Mouse (Mus musculus): Measurements from ENCODE around the gene Recql5. TPM values are rescaled to one million over a fixed set of nuclear protein-coding genes. Genes with fewer than 3 reads are reported as not detected.
"Not testable (repeated sequence)": the region's sequence is repeated elsewhere in the genome, so short reads cannot be mapped to it uniquely, and the experiment has no call there.

Recql5 gene
- total RNA-seq, 1 experiment from 2014 or later = 54.2 TPM

DNA sequence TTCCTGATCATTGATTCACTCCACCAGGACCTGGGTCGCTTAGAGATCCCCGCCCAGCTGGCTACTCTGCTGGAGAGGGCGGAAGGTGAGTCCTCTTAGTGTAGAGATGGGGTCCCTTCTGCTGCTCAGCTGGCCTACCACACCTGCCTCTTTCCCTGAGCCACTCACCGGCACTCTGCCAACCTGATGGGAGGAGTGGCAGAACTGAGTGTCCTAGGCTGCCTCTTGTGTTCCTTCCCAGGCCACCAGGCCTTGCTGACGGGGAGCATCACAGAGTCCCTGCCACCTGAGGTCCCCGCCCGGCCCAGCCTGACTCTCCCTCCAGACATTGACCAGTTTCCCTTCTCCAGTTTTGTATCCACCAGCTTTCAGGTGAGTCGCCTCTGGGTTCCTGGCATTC is 55.2 kb downstream of the Recql5 start:
- ATAC-seq (ENCODE audit: extremely low read depth, insufficient number of reproducible peaks, low FRiP score, poor library complexity, severe bottlenecking) = no peak

DNA sequence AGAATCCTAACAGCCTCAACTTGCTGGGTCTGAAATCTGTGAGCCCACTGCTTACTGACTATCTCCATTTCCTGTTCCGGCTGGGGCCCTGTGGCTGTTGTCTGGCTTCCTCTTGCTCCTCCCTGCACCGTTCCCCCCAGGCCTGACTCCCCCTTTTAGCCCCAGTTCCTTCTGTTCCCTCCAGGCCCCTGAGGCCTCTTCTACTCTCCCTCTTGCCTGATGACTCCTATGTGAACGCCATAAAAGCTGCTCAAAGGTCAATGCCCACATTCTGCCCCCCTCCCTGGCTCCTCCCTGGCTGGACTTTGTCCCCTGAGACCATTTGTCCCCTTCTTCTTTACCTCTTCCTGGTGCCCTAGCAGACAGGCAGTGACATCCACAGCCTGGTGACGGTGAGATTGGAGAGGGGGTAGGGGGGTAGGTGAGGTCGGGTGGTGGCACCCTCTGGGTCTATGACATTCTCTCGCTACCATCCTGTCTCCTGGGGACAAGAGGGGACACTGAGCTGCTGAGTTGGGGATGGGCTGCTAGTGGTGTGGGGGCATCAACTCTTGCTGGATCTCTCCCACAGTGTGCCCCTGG is 56.0 kb downstream of the Recql5 start:
- no peak for ATAC-seq (ENCODE audit: extremely low read depth, insufficient number of reproducible peaks, low FRiP score, poor library complexity, severe bottlenecking)

DNA sequence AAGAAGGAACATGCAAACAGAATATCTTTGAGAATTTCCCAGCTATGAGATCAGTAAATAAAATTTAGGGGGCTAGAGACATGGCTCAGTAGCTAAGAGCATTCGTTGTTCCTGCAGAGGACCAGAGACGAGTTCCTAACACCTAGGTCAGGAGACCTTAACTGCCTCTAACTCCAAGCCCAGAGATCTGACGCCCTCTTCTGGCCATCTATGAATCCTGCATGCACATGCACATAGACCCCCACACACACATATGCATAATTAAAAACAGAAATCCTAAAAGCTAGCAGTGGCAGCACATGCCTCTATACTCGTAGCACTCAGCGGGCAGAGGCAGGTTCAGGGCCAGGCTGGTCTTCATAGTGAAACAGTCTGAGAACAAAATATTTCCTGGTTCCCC is 56.8 kb downstream of the Recql5 start:
- no peak for ATAC-seq (ENCODE audit: extremely low read depth, insufficient number of reproducible peaks, low FRiP score, poor library complexity, severe bottlenecking)

DNA sequence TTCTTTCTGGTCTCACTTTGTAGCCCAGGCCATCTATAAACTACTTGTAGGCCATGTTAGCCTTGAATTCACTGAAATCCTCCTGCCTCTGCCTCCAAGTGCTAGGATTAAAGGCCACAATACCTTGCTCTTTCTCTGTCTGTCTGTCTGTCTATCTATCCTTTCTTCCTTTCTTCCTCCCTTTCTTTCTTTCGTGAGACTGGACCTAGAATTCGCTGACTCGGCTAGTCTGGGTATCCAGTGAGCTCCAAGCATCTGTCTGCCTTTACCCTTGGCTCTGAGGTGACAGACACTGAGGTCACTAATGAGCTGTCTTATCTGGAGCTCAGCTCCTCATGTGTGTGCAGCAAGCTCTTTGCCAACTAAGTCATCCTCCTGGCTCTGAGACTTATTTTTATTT is 57.3 kb downstream of the Recql5 start:
- ATAC-seq (ENCODE audit: extremely low read depth, insufficient number of reproducible peaks, low FRiP score, poor library complexity, severe bottlenecking) = no peak

DNA sequence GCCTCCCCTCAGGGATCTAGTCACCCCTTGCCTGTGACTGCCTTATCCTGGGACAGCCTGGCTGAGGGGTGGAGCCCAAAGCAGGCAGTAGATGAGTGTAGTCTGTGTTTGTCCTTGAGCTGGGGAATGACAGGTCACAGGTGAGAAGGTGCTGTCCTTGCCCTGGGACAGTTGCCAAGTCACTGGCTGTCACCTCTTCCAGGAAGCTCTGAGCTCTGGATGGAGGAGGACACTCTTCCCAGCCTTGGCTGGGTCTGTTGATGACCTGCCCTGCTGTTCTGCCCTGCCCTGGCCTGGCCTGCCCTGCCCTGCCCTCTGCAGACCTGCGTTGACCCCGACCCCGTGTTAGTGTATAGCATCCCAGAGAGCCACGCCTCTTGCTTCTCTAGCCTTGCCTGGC is 60.8 kb downstream of the Recql5 start:
- no peak for ATAC-seq (ENCODE audit: extremely low read depth, insufficient number of reproducible peaks, low FRiP score, poor library complexity, severe bottlenecking)

DNA sequence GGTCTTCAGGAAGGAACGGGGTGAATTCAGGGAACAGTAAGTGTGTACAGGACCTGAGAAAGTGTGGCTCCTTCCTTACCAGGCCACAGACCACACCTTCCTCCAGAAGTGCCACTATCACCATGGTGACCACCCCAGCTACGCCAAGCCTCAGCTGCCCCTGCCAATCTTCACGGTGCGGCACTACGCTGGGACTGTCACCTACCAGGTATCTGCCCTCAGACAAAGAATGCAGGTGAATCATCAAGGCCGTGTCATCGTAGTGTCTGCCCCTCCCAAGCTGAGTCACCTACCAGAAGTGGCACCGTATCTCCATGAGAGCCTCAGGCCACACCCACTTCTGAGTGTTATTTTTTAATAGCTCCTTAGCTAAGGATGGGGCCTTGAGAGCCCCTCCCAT is 63.9 kb downstream of the Recql5 start:
- ATAC-seq (ENCODE audit: extremely low read depth, insufficient number of reproducible peaks, low FRiP score, poor library complexity, severe bottlenecking) = no peak

DNA sequence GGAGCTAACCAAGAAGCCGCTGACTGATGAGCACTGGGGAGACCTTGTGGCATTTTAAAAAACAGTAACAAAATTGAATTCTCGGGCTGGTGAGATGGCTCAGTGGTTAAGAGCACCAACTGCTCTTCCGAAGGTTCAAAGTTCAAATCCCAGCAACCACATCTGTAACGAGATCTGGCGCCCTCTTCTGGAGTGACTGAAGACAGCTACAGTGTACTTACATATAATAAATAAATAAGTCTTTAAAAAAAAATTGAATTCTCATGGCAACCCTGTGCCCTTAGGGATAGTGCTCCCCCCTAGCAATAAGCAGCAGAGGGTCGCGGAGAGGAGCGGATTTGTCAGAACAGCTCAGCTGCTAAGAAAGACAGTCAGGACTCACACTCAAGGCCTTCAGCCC is 69.4 kb downstream of the Recql5 start:
- no peak for ATAC-seq (ENCODE audit: extremely low read depth, insufficient number of reproducible peaks, low FRiP score, poor library complexity, severe bottlenecking)

DNA sequence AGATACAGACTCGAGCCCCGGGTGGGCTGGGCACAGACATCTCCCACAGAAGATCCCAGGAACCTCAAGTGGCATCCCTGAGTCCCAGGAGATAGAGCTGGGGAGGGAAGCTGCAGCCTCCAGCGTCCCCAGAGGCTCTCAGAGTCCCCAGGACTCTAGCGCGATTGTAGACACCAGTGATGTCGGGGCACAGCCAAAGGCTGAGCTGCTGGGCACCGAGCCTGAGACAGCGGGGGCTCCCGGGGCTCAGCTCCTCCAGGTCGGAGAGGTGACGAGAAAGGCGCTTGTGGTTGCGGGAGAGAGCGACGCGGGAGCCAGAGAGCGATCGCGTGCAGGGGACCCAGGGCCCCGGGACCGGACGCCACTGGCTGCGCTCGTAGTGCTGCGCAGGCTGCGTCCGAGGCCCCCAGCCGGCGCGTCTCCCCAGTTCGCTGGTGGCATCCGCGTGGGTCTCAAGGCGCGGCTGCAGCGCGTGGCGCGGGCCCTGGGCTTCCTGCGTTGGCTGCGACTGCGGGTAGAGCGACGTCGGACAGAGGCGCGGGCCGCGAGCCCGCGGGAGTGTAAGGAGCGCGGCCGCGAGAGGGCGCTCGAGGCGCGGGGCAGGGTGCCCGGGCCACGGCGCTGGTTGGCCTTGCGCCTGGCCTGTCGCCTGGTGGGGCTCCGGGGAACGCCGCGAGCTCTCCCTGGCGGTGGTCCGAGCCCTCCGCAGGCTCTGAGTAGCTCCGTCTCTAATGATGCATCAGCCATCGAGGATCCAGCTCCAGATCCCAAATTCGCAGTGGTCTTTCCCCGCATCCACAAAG is 73.9 kb downstream of the Recql5 start:
- ATAC-seq (ENCODE audit: extremely low read depth, insufficient number of reproducible peaks, low FRiP score, poor library complexity, severe bottlenecking) = peak; percentile 57

DNA sequence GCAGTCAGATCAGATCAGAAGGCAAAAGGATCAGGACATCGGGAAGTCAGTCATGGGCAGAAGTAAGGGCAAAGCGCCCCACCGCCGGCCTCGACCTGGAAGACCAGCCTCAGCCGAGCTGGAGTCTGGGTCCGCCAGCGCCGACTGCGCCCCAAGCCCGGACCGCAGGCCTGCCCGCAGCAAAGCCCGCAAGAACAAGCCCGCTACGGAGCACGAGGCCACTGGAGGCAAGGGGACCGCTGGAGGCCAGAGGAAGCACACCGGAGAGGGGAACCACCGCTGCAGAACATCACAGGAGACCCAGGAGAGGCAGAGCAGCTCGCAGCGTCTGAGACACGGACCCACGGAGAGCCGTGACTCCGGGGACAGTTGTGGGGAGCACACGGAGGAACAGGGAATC is 74.9 kb downstream of the Recql5 start, which contains the start of gene Myo15b:
Gene Myo15b (plus strand): TSS at position 53 of the 400 bp plus-strand sequence.
- no peak for ATAC-seq (ENCODE audit: extremely low read depth, insufficient number of reproducible peaks, low FRiP score, poor library complexity, severe bottlenecking)

DNA sequence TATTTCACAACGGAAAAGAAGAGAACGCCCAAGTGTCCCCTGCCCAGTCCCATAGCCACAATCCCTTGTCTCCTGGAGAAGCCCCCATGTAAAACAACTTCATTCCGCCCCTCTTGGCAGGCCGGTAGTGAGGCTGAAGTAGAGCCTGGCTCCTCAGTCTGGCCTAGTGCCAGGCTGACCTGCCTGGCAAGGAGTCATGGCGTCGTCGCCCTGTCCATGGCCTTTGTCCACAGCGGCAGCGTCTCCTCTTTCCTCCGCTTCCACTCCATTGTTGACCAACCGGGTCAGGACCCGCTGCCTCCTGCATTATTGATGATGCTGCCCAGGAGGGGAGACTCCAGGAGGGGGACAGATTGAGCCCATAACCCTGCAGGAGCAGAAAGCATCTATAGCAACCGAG is 75.3 kb downstream of the Recql5 start:
- ATAC-seq (ENCODE audit: extremely low read depth, insufficient number of reproducible peaks, low FRiP score, poor library complexity, severe bottlenecking) = no peak

DNA sequence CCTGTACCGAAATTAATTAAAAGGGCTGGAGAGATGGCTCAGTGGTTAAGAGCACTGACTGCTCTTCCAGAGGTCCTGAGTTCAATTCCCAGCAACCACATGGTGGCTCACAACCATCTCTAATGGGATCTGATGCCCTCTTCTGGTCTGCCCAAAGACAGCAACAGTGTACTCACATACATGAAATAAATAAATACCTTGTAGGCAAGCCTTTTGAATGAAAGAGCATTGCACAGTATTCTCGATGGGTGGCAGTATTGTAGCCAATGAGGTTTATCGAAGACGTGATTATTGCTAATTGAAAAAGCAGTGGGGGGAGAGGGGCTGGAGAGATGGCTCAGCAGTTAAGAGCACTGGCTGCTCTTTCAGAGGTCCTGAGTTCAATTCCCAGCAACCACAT is 76.1 kb downstream of the Recql5 start:
- not testable (repeated sequence) for ATAC-seq (ENCODE audit: extremely low read depth, insufficient number of reproducible peaks, low FRiP score, poor library complexity, severe bottlenecking)

DNA sequence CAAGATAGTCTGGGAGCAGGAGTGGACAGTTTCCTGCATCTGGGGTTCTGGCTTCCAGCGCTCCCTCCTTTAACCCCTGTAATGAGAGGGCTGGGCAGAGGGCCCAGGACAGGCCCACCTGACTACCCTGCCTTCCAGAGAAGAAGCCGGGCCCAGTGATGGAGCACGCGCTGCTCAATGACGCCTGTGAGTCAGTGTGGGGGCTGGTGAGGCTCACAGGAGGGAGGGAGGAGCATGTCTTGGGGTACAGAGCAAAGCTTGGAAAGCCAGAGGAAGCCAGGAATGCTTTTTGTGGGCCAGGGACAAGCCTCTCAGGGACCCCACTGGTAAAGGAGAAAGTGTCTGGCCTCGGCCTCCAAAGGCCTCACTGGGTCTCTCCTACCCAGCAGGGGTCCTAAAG is 78.6 kb downstream of the Recql5 start:
- no peak for ATAC-seq (ENCODE audit: extremely low read depth, insufficient number of reproducible peaks, low FRiP score, poor library complexity, severe bottlenecking)

DNA sequence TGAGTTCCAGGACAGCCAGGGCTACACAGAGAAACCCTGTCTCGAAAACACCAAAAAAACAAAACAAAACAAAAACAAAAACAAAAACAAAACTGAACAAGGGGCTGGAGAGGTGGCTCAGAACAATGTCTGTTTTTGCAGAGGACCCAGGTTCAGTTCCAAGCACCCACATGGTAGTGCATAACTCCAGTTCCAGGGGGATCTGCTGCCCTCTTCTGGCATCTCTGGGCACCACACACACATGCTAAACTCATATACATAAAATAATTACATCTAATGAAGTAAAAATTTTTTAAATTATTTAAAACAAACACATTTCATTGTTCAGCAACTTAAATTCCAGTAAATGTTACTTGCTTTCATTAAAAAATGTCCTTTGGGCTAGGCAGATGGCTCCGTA is 87.5 kb downstream of the Recql5 start:
- no peak for ATAC-seq (ENCODE audit: extremely low read depth, insufficient number of reproducible peaks, low FRiP score, poor library complexity, severe bottlenecking)

DNA sequence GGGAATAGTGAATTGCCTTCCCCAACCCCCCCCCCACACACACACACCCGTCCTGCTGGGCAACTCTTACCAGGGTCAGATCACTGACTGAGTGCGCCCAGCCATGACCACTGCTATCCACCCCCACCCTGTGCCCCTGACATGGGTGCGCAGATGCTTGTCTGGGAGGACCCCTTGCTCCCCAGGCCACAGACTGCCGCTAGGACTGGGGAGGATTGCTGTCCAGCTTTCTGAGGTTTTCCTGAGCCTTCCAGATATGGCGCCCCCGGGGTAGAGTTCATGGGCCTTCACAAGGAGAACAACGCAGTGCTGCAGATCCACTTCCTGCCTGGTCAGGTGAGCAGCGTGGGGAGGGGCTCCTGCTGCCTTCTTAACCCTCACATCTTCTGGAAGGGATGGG is 89.0 kb downstream of the Recql5 start:
- no peak for ATAC-seq (ENCODE audit: extremely low read depth, insufficient number of reproducible peaks, low FRiP score, poor library complexity, severe bottlenecking)

DNA sequence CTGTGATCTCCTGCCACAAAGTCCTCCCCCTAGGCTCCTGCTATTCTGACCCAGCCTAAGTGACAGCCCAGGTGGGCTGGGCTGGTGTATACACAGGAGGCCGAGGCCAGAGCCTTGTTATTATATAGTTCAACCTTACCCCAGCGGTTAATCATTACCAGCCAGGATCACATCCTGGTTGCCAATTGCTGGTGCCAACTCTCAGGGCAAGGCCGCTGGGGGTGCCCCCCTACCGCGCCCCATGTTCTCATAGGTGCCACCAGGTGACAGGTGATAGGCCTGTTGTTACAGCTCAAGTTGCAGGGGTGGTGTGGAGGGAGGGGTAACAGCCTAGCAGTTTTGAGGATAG is 89.4 kb downstream of the Recql5 start:
- ATAC-seq (ENCODE audit: extremely low read depth, insufficient number of reproducible peaks, low FRiP score, poor library complexity, severe bottlenecking) = no peak

DNA sequence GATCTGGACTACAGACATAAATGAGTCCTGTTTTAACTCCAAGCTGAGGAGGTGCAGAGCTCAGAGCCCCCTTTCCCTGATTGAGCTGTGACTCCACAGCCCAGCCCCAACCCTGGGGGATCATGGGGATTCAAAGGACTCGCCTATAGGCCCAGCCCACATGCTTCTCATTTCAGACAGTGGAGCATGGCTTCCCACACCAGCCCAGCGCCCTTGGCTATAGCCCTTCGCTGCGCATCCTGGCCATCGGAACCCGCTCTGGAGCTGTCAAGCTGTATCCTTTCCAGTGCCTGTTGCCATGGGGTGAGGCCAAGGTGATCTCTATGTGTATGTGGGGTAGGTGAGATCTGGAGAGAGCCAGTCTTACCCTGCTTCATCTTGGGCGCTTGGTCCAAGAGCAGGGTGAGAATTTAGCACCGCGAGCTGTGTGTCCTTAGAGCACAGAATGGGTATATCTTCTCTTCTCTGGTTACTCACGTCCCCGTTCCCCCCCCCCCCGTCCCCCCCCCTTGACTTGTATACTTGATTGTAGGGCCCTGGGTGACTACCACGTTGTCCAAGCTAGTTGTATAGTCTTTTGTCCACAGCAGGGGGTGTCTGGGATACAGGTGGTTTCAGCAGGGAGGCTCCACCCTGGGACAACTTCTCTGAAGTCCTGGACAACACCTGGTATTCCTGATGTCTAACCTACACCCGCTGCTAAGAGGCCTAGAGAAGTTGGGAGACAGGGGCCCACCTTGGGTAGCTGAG is 90.0 kb downstream of the Recql5 start:
- no peak for ATAC-seq (ENCODE audit: extremely low read depth, insufficient number of reproducible peaks, low FRiP score, poor library complexity, severe bottlenecking)
